Mouse (Mus musculus): Measurements from ENCODE around the gene Gm3893.
"Not testable (repeated sequence)": the region's sequence is repeated elsewhere in the genome, so short reads cannot be mapped to it uniquely, and the experiment has no call there.

Gm3893 gene

DNA sequence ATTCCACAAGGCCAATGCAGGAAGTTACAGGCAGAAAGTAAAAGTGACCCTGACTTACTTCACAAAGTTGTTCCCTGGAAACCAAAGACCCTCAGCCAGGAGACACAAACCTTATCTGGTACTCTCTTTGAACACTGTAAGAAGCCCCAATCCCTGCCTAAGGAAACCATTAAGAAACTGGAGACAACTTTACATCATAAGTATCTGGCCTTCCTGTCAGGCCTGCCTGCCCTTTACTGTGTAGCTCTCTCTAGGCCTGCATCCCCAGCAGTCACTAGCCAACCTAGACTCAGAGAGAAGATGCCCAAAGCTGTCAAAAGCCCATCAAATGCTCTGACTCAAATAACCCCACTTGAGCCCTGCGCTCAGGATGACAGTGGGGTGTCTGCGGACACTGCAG is at the start of gene Gm3893:
Gm3893 (plus strand) TSS at position 301 of the 400 bp plus-strand sequence.
- not testable (repeated sequence) for DNase-seq (ENCODE audit: low spot score in 2 of 2)

DNA sequence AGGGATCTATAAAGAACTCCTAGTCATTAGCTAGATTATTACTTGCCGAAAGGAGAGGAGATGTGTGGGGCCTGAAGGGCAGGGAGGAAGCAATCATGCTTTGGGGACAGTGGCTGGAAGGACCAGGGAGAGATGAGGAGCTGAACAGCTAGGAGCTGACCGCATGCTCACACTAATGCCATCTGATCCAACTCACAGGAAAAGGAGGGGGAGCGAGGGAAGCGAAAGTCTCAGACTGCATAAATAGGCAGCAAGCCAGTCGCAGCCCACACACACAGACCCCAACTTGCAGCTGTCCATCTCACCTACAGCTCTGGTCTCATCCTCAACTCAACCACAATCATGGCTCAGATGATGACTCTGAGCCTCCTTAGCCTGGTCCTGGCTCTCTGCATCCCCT is 23.5 kb downstream of the Gm3893 start, which contains the start of gene Gm13304:
Gm13304 (plus strand) TSS at position 301 of the 400 bp plus-strand sequence.
- DNase-seq (ENCODE audit: low spot score in 2 of 2): not testable (repeated sequence)
